Mouse (Mus musculus) skeletal muscle tissue, adult 2 months (tissue): ENCODE data around the gene Cox7a2l.

Source experiments
- DNase-seq: peaks from one replicate; pipeline ENCODE4 v3.0.0-alpha.2; 2012; ENCODE audit warnings: low read depth, low spot score

Gene Cox7a2l

DNA sequence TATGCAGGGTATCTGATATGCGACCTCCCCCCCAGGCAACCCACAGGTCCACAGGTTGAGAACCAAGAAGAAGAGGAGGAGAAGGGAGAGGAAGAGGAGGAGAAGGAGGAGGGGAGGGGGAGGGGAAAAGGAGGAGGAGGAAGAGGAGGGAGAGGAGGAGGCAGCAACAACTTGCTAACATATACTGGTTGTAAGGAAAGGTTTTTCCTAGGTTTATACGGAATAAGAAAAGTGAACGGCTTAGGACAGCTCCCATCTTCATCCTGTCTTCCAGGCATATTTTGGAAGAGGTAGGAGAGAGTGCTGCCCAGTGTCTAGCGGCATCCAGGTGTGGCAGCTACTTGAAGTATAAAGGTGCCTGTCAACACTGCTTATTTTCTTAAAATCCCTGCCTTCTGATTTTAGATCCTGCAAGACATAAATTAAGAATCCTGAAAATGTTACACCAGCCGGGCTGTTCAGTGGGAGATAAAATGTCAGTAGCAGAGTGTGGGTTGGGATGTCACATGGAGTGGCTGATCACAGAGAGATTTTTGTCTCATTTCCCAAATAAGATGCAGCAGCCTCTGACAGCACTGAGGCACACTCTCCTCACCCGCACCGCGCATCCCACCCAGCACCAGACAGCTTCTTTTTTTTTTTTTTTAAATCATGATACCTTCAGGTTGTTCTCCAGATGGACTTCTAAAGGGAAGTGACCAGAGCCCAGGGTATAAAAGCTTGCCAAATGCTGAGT is at the start of gene Cox7a2l:
Gene Cox7a2l (minus strand): TSS at position 51 of the 736 bp plus-strand sequence.
- no peak for DNase-seq

DNA sequence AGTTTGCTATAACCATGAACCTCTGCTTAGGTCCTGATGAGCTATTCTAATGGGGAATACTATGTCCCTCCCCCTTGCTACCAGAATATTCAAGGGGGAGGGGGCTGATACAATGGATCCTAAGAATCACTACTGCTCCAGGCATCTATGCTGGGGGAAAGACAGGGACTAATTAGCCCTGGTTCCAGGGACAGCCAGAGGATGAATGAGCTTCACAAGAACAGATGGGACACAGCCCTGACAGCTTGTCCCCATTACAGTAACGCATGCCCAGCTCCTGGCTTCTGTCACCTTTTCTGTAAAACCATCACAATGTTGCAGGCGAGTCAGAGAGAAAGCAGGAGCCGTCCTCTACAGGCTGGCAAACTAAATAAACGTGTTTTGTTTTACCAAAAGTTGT is 48.4 kb upstream of the Cox7a2l start:
- no peak for DNase-seq

DNA sequence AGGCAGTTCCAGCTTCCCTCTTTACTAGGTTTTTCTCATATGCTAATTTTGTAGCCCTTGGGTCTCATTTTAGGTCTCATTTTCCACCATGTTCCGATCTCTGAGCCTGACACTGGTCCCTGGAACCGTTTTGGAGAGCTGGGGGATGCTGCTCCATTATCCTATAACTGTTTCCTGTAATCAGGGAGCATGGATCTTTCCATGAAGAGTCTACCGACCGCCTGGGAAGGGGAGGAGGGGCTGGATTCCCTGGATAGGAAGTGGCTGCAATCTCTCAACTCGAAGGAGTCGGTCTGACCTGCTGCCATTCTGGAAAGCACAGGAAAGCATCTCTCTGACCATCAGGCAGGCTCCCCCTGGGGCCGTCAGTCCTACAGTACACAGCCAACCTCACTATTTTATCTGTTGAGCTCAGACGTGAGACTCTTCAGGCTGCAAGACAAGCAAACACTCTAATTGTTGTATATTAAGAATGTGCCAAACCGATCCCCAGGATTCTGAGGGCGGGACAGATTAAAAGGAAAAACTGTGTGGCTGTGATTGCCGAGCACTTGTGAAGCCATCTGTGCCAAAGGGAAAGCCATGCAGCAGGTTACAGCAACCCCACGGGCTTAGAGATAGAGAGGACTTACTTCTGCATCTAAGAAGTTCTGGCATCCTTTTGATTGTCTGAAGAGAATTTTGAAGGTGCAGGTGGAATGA is 47.1 kb upstream of the Cox7a2l start:
- DNase-seq: no peak

DNA sequence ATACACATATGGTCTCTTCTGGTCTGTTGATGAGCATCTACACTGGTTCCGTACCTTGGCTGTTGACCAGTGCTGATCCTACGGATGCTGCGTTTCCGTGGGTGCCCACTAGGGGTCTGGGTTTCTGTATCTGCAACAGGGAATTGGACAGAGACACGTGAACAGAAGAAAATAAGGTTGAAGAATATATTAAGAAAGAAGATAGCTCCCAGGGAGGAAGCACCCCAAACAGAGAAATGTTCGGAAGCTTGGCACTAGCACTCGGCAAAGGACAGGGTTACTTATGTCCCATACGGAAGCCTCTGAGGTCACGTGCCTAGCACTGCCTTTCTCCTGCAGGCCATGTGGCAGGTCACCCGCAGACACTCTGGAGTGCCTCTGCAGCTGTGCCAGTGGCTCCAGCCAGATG is 46.6 kb upstream of the Cox7a2l start:
- peak; percentile 16 for DNase-seq

DNA sequence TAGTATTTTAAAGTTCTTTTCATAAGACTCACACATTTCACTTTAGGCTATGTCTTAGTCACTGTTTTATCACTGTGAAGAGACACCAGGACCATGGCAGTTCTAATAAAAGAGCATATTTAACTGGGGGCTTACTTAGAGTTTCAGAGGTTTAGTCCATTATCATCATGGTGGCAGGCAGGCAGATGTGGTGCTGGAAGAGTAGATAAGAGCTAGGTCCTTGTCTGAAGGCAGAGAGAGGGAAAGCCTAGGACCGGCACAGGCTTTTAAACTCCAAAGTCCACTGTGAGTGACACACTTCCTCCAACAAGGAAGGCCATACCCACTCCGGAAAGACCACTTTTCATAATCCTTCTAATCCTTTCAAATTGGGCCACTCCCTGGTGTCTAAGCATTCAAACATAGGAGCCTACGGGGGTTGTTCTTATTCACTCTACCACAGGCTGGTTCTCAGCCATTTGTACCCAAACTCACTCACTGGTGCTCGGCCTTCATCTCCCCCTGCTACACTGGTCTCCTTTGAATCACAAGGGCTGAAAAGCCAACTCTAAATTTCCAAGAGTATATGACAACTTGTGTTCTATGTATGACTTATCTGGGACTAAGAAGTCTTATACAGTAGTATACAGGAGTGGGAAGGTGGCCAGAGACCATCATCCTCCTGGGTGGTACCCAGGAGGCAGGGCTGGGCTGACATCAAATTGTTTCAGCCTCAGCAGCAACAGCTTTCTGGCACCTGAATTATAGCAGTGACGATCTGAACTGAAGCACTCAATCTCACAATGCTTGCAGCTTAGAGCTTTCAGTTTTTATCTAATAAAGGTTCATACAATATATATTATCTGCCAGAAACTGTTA is 45.3 kb upstream of the Cox7a2l start:
- no peak for DNase-seq

DNA sequence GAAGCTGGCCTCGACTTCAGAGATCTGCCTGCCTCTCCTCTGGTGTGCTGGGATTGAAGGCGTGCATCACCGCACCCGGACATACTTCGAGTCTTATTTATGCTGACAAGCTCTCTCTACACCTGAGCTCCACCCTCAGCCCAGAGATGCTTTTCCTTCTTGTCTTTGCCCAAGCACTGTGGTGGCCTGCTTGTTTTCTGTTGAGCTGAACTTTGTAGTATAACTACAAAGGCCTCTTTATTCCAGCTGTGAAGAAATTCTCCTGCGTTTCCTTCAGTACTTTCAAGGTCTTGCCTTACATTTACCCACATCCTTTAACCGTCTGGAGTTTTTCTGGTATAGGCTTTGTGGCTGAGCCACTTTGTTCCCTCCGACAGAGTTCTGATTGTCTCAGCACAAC is 42.0 kb upstream of the Cox7a2l start:
- DNase-seq: no peak

DNA sequence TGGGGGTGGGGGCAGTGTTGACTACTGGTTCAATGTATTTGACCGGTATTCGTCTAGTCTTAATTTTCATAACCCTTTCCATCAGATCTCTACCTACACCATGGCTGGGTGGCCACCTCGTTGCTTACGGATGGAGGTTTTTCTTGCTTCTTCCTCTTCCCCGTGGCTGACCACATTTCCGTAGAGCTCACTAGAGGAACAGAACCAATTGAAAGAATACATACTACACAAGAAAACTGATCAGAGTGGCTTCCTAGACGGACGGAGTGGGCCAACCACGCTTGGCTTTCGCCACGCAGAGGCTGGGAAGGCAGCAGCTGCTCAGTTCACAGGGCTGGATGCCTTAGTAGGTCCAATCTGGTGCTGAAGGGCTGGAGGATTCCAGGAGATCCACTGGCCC is 38.7 kb upstream of the Cox7a2l start:
- no peak for DNase-seq

DNA sequence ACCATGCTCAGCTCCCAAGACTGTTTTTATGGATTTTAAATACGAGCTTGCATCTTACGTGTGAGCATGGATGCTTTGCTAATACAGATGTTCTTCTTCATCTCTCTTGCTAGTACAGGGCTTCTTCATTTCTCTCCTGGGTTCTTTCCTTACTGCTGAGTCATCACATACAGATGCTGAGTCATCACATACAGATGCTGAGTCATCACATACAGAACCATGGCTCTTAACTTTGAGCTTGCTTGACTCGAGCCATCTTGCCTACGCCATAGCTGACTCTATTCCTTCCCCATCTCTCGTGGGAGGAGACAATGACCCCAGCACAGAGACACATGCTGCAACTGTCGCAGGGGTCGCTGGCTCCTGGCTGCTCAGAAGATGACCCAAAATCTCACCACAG is 37.9 kb upstream of the Cox7a2l start:
- DNase-seq: no peak

DNA sequence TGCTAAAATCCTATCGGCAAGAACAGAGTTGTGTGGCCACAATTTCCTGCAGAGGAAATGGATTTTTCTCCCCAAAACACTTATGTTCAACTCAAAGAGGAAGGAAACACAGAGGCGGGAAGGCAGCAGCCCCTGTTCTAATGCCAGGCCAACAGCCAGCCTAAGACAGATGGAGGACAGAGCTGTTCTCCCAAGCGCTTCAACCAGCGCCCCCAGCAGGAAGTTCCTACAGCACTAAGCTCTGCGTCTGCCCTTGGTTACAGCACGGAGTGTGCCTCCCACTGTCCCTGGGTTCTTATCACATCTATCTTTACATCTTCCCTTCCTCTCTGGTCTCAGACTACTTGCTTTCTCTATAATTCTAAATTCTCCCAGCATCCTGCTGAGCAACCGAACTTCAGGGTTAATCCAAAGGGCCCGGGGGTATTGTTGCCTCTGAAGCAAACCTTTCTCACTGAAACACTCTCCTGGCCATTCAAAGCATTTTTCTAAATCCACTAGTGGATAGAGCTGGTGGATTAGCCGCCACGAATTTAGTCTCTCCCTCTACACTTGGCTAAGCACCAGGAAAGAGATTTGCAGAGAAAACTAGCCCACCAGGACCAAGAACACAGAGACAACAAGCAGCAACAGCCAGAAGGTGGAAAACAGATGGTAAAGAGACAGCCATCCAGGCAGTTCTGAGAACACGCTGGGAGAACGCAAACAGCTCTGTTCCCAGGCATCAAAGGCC is 31.5 kb upstream of the Cox7a2l start:
- no peak for DNase-seq

DNA sequence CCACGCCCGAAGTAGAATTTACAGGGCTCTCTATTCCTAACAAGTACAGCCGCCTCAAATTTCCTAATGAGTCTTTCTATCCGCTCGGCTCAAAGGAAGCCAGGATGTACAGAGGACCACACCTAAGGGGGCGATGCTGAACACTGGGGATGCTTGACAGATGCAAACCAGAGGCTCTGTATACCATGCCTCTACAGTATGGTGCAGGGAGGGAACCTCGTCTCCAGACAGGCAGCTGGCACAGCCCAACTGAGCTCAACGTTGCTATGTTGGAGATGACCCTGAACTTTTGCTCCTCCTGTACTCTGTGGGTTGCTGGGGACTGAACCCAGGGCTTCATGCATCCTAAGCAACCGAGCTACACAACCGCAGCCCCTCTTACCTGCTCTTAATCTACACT is 30.0 kb upstream of the Cox7a2l start:
- no peak for DNase-seq

DNA sequence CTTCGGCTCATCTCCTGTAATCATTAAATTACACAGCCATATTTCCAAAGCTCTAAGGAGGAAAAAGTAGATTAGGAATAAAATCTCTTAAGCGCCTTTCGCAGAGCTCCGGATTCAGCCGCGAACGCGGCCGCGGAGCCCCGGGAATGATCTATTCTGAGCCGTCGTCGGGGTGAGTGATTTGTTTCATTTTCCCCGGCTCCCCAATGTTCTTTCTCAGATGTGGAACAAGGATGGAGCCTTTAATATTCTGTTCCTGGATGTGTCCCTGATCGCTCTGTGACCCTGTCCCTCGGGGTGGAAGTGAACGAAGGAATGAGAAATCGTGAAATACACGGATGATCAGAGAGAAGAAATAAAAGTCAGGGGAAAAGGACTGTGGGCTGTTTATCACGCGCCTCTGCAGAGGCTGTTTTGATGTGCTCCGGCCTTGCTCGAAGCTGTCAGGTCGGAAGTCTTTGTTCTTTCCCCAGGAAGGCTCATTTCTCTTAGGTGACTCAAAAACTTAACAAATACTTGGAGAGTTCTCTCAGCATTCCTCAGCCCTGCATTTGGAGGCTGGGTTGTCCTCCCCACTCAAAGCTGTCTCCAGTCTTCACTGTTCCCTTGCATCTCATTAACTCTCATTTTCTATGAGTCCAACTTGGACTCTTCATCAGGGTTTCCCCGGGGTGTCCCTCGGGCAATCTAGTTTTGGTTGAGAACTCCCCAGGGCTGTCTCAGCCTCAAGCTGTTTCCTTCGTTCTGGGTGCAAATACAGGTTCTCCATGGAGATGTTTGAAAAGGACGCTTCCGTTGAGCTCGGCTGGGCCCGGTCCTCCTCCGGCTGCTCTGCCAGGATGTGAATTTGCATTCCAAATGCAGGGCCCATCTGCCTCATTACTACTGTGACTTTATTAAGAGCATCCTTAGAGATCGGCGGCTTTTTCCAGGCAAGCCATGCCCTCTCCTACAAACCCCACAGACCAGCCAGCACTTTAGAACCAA is 28.9 kb upstream of the Cox7a2l start:
- DNase-seq: no peak

DNA sequence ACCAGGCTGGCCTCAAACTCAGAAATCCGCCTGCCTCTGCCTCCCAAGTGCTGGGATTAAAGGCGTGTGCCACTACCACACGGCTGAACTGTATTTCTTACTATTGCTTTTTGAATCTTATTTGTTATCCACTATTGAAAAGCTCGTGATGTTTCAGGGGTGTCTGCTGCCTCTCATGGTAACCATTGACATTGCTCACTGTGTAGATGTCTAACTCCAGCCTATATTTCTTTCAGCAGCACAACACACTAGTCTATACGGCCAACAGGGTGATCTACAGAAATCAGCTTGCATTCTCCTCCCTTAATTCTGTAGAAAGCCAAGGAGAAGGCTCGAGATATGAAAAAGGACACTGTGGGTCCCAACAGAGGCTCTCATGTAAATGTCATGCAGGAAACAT is 28.1 kb upstream of the Cox7a2l start:
- no peak for DNase-seq

DNA sequence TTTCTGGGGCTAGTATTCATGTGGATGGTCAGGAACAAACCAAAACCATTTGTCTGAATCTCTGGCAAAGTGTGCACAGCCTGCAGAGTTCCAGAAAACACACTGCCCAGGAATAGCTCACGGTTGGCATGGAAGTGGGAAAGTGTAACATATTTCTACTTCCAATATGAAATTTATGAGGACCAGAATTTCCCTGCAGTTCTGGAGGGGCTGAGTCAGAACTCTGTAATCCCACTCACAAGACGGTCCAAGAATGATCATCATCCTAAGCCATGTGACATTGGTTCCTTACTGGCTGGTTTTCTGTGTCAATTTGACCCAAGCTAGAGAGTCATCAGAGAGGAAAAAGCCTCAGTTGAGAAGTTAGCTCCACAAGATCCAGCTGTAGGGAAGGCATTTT is 25.3 kb upstream of the Cox7a2l start:
- peak; percentile 3 for DNase-seq

DNA sequence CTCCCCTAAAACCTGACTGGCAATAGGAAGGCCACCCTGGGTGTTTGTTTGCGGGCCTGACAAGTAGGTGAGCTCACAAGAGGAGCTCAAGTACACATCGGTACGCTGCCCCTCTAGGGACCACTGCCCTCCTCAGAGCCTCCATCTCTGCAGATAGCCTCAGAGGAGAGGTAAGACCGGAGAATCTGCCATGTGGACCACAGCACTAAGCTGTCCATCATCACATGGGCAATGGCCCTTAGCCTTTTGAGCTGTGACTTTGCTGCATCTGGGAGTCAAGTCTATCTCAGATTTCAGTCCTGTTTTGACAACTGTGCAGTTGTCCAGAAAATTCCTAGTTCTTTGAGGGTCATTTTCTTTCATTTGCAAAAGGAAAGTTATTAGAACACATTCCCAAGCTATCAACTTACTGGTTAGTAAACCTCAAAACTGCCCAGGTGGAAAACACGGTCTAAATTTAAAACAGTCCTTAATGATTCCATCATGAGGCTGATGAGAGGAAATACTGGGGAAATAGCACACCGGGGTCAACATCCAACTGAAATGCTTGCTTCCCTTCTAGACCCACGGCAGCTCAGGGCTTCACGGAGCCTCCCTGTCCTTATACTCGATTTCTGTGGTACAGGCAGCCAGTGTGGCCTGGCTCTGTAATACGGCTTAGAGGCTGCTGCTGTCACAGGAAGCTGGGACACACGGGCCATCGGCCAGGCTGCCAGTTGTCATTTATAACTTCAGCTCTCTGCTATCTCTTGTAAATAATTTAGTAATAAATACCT is 22.3 kb upstream of the Cox7a2l start:
- no peak for DNase-seq

DNA sequence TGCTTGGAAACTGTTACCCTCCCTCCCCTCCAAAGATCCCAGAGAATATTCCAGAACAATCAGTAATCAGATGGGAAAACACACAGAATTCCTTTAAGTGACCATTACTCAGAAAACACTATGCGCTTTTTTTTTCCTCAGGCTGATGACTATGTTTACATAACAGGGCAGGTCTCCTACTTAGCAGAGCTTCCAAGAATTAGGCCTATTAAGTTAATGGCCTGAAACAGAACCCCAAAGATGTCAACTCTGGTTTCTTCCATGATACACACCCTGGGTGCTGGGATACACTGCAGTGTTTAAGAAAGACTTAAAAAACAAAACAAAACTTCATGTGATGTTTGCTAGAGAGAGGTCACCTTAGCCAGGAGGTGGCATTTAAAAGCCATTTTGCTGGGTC is 21.6 kb upstream of the Cox7a2l start:
- DNase-seq: no peak

DNA sequence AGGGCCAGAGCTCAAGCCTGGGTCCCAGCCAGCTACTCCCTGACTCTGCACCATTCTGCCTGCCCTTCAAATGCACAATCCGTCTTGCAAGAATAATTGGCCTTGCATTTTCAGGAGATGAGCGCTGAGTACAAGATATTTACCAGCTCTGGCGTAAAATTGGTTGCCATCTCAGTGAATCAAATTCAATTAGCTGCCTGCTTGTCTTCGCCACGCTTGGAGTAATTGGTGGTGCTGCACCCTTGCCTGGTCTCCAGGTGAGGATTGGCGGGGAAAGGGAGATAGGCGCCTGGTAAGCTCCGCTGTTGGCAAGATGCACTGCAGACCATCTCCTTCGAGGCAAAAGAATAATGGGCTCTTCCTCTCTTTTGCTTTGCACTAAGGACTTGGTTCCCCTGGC is 21.0 kb upstream of the Cox7a2l start:
- DNase-seq: no peak

DNA sequence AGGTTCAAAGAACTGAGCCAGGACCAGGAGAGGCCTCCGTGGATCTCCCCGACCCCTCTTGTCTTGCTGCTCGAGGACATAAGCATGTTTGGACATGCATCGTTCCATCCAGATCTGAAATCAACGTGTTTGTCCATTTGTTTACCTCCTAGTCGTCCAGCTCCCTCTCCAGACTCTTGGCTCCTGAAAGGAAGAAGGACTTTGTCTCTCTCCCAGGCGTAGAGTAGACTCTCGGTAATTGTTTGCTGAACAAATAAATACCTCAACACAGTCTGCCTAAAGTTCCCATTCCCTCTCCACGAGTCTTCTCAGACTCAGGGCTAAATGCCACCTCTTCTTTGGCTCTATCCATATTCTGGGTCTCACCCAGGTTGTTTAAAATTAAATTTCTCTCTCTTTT is 16.0 kb upstream of the Cox7a2l start:
- DNase-seq: no peak

DNA sequence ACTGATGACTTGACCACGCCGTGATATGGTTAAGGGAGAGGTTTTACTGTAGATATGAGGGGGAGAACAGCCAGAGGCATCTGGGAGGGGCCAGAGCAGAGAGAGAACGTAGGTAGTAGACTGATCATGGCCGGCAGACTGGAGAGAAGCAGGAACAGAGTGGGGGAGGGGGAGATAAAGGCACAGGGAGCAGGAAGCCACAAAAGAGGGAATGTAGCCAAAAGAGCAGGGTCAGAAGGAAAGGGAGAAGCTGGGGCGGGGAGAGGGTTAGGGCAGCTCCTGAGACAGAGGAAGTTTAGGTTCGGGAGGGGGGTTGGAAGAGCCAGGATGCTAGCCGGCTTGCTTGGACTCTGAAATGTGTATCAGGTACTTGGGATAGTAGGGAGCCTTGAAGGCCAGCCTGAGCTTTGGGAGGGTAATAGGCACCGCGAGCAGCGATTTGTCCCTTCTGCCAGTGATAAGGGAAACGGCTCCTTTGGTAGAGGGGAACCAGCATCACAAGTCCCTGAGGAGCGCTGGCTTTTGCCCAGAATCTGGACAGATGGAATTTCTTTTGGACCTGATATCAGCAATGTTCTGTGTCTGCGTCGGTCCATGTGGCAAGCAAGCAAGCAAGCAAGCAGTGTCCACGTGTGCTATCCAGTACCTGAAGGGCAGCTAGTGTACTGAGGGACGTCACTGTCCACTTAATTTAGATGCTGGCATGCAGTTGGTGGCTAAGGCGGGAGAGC is 10.7 kb upstream of the Cox7a2l start:
- no peak for DNase-seq
